Mouse (Mus musculus) adrenal gland, adult 2 months (tissue): ENCODE results near the gene Vwa7. TPM values are rescaled to one million over a fixed set of nuclear protein-coding genes. Genes with fewer than 3 reads are reported as not detected.
"Not testable (repeated sequence)": the region's sequence is repeated elsewhere in the genome, so short reads cannot be mapped to it uniquely, and the experiment has no call there.

Experiments used
- DNase-seq: peaks from one replicate; pipeline ENCODE4 v3.0.0; 2021
- polyA plus RNA-seq: library from polyadenylated mRNA; depleted of rRNA; stranded (reverse); fragments of >200 nt; gene quantifications from 2 replicates; pipeline ENCODE4 v1.2.3, GENCODE M21; 2012
- total RNA-seq, 2 experiments: library from RNA; stranded (reverse); gene quantifications; 2 replicates each; pipeline ENCODE4 v1.2.3; 2021

The Vwa7 gene
- total and polyA plus RNA-seq, 3 experiments, result 0.26 to 0.97 (median 0.55) TPM

DNA sequence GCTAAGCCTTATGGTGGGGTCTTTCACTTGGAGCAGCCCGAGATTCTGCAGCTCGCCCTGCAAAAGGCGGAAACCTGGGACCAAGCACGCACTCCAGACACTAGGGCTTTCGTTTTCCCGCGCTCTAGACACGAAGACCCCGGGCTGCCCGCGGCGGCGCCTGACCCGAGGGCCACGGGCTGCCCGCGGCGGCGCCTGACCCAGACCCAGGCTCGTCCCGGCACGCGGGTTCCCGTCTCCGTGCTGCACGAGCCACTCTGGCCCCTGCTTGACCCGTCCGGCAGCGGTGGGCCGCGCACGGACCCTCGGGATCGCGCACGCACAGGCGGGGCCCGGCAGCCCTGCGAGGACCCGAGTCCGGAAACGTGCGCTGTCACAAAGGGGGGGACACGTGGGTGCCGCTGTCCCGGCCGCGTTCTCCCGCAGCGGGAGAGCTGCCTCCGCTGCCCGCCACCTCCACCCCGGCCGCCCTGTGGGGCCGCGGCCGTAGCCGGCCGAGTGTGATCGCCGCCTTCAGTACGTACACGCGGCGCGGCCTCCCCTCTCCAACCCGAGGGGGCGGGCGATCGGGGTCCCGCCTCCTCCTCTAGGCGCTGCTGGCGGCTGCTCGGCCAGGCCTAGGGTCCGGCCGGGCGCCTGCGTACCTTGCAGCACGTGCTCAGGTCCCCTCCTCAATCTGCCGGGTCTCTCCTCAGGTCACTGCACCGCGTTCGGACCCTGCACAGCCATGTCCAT is 15.5 kb upstream of the Vwa7 start, which contains the start of gene Vars:
Gene Vars, plus strand, starts transcription at position 271 of the 735 bp plus-strand sequence.
- DNase-seq, result peak; percentile 95

DNA sequence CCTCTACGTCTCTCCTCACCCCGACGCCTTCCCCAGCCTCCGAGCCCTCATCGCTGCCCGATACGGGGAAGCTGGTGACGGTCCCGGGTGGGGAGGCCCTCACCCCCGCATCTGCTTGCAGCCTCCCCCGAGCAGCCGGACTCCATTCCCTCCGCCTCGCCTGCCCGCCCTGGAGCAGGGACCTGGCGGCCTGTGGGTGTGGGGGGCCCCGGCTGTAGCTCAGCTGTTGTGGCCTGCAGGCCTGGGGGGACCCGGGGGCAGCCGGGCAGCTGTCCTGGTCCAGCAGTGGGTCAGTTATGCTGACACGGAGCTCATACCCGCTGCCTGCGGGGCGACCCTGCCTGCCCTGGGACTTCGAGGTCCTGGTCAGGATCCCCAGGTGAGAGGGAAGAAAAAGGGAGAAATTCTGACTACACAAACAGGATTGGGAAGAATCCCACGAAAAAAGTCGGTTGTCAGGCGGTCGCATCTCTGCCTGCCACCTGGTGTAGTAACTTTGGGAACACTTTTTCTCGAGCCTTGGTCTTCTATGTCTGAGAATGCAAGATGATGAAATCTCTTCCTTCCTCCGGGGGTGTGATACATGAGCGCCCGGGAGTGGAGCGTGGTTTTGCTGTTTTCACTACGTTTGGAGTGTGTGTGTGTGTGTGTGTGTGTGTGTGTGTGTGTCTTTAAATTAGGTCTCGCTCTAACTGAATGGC is 14.8 kb upstream of the Vwa7 start:
- DNase-seq, result peak; percentile 35

DNA sequence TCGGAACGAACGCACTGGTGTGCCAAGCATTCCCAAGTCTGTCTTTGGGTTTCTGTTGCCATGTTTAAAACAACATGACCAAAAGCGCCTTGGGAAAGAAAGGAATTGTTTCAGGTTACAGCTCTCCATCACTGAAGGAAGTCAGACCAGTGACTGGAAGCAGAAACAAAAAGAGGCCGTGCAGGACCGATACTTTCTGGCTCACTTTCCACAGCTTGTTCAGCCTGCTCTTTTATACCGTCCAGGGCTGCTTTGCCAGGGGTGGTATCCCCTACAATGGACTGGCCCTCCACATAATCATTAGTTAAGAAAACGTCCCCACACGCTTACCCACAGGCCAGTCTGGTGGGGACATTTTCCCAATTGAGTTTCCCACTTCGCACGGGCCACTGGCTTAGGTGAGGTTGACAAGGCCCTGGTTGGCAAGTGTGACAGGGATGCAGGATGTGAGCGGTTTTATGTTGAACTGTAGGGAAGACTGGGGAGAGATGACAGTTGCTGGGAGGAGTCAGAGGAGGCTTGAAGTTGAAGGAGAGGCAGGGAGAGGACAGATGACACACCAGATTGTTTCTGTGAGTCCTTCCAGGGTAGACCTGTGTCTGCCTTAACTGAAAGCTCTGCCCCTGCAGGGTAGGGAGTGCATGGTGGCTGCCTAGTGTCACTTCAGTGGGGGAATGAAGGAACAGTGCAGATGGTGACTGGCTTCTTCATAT is 14.1 kb upstream of the Vwa7 start:
- no peak for DNase-seq

DNA sequence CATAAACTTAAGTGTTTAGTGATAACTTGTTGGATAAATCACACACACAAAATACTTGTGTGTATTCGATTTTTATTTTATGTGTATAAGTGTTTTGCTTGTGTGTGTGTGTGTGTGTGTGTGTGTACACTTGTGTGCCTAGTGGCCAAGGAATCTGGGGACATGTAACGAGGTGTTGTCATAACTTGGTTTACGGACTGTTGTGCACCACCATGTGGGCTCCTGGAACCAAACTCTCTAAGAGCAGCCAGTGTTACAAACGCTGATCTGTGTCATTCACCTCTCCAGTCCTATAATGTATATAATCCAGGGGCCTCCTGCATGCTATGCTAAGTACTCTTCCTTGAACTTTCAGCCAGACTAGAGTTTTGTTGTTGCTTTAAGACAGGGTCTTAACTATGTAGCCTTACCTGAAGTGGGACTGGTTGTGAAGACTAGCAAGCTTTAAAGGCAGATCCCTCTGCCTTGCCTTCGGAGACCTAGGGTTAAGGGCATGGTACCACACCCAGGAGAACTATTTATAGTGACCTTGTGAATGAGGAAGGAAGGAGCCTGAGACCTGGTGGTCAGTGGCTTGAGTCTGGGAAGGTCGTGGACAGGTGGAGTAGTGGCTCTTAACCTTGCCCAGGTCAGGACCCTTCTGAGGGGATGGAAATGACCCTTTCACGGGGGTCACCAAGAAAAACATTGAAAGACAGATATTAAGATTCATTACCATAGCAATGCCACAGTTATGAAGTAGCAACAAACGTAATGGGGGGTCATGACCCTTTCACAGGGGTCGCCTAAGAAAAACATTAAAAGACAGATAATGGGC is 13.1 kb upstream of the Vwa7 start:
- DNase-seq, result no peak

DNA sequence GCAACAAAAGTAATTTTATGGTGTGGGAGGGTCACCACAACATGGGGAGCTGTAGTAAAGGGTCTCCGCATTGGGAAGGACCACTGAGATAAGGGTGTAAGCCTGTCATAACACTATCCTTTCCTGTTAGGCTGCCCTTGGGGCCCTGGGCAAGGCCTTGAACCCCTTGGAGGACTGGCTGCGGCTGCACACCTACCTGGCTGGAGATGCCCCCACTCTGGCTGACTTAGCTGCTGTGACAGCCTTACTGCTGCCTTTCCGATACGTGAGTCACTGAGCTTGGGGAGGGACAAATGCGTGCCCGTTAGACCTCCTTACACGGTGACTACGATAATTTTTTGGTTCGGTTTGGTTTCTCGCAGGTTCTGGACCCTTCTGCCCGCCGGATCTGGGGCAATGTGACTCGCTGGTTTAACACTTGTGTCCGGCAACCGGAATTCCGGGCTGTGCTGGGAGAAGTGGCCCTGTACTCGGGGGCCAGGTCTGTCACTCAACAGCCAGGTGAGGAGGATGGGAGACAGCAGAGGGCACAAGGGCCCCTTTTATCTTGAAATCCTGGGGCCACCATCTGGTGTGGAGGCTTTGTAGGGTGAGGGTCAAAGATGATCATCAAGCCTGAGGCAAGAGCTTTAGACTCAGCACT is 12.2 kb upstream of the Vwa7 start:
- no peak for DNase-seq

DNA sequence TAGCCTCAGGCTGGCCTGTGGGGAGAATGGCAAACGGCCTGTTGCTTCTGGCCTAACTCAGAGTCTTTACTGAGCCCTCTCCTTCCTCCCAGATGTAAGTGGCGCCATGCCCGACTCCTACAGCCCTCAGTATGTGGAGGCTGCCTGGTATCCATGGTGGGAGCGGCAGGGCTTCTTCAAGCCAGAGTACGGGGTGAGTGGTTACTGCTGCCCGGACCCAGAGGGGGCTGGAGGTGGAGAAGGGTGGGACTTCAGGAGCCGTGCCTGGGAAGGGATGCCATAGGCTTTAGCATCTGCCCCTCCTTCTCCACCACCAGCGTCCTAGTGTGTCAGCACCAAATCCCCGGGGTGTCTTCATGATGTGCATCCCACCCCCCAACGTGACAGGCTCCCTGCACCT is 11.2 kb upstream of the Vwa7 start:
- DNase-seq, result no peak

DNA sequence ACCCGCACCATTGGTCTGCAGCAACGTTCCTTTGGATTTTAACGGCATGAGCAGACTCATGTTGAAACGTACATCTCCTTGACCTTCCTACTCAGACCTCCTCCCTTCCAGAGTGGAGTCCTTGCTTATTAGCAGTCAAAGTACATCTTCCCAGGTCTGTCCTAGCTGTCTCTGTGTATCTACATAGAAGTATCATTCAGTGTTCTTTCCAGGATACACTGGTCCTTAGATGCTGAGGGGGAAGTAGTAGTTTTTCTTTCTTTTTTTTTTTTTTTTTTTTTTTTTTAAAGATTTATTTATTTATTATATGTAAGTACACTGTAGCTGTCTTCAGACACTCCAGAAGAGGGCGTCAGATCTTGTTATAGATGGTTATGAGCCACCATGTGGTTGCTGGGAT is 10.5 kb upstream of the Vwa7 start:
- DNase-seq, result not testable (repeated sequence)

GRCm38 (mm10) chr17:35007387-35007991 is 8.9 kb upstream of the Vwa7 start:
- no peak for DNase-seq

GRCm38 (mm10) chr17:35009586-35009985 is 6.8 kb upstream of the Vwa7 start:
- DNase-seq, result no peak

DNA sequence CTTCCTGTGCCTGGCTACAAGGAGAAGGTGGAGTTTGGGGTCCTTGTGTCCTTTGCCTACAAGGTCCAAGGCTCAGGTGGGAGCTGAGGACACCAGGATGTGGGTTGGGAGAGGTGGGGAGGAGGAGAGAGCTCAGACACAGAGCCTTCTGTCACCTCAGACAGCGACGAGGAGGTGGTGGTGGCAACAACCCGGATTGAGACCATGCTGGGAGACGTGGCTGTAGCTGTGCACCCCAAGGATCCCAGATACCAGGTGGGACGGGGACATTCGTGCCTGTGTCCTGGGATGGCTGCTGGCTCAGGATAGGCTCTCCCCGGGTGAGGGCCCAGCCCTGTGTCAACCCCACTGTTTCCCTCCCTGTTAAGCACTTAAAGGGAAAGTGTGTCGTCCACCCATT is 4.9 kb upstream of the Vwa7 start:
- DNase-seq, result no peak

DNA sequence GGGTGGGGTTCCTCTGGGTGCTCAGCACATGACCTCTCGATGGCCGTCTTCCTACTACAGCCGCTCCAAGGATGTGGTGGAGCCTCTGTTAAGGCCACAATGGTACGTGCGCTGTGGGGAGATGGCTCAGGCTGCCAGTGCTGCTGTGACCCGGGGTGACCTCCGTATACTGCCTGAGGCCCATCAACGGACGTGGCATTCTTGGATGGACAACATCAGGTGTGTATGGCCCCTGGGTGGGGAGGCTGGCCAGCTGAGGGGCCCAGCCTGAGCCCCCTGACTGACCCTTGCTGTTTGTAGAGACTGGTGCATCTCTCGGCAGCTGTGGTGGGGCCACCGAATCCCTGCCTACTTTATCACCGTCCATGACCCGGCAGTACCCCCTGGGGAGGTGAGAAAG is 3.9 kb upstream of the Vwa7 start:
- no peak for DNase-seq

GRCm38 (mm10) chr17:35013221-35013620 is 3.2 kb upstream of the Vwa7 start:
- DNase-seq, result no peak

DNA sequence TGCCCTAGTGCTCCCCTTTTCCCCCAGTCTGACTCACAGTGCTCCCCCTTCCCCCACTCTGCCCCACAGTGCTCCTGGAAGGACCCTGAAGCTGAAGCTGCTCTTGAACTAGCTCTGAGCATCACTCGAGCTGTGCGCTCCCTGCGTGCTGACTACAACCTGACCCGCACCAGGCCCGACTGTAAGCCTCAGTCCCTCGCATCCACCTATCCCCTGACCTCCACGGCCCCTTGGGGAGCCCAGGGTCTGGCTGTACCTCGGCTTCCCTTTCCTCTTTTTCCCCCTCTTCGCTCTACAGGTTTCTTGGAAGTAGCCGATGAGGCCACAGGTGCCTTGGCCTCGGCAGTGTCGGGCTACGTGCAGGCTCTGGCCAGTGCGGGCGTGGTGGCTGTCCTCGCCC is 1.1 kb upstream of the Vwa7 start:
- DNase-seq, result no peak

GRCm38 (mm10) chr17:35016791-35017705 is 669 bp downstream of the Vwa7 start:
- DNase-seq, result no peak

GRCm38 (mm10) chr17:35017706-35018030 is 1.3 kb downstream of the Vwa7 start:
- no peak for DNase-seq

- no peak for DNase-seq
Observed at GRCm38 (mm10) chr17:35018171-35018570, 1.8 kb downstream of the Vwa7 start.

- DNase-seq, result no peak
Observed at GRCm38 (mm10) chr17:35019894-35020293, 3.5 kb downstream of the Vwa7 start.

- no peak for DNase-seq
Observed at GRCm38 (mm10) chr17:35020551-35020950, 4.2 kb downstream of the Vwa7 start.

DNA sequence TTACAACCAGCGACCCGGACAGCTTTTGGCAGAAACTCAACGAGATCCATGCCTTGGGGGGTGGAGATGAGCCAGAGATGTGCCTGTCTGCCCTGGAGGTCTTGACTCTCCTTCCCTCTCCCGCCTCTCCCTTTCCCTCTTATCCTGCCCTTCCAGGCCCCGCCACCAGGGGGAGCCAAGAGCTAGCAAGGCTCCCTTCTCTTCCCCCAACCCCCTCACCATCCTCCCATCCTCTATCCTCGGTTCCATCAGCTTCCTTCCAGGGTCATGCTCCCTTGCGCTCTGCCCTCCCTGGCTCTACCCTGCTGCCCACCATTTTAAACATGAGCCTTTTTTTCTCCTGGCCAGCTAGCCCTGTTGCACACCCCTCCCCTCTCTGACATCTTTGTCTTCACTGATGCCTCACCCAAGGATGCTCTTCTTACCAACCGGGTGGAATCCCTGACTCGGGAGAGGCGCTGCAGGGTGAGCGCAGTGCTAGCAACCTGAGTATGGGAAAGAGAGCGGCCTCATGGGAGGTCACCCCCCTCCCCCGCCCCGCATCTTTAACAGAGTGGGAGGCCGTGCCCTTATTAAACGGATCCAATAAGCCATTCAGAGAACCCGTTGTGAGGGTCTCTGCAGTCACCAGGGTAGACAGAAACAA is 4.9 kb downstream of the Vwa7 start:
- DNase-seq, result peak; percentile 87
